Mouse (Mus musculus) T-helper 2 cell (primary cell): ENCODE data around the gene Fcna.

Source experiments
- in situ Hi-C: fragments of 300-600 bp; cut with MboI, MseI; formaldehyde crosslinking; loops from one replicate; pipeline ENCODE4 v1.15.1; 2025; ENCODE audit warnings: high pct_unique_total_duplicates

Fcna gene

GRCm38 (mm10) chr2:25627811-25628210, at the start of gene Fcna:
Gene Fcna (minus strand): TSS chr2:25628030.
- in situ Hi-C loops, result no loop called here

DNA sequence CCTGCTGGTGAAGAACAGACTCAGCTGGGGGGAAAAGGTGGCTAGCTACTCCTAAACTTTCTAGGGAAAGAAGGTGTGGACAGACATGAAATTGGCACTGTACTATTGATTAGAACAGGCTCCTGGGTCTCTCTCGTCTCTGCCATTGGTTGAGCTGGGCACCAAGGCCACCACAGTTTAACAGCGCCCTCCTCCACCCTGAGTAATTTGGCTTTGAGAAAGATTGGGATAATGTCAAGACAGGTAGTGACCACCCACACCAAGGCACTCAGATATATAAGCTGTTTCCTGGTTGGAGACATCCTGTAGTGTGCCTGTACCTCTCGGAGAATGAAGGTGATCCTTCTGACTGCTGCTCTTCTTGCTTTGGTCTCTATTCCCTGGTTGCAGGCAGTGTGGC, 48.7 kb upstream of the Fcna start, which contains the start of gene Lcn6:
TSS of gene Lcn6 (plus strand) at position 301 of the 400 bp plus-strand sequence.
- in situ Hi-C loops, result no loop called here

- in situ Hi-C loops, result no loop called here
Measured at GRCm38 (mm10) chr2:25666516-25666915, 38.7 kb upstream of the Fcna start.

- in situ Hi-C loops, result no loop called here
Measured at GRCm38 (mm10) chr2:25664125-25664524, 36.3 kb upstream of the Fcna start.

- in situ Hi-C loops, result no loop called here
Measured at GRCm38 (mm10) chr2:25663511-25663910, 35.7 kb upstream of the Fcna start.

- in situ Hi-C loops, result no loop called here
Measured at GRCm38 (mm10) chr2:25661245-25661970, 33.6 kb upstream of the Fcna start.

- in situ Hi-C loops, result no loop called here
Measured at GRCm38 (mm10) chr2:25660279-25660678, 32.4 kb upstream of the Fcna start.

GRCm38 (mm10) chr2:25657652-25658051, 29.8 kb upstream of the Fcna start, which contains the start of gene Lcn5:
Gene Lcn5 (plus strand): TSS chr2:25657952.
- in situ Hi-C loops, result no loop called here

DNA sequence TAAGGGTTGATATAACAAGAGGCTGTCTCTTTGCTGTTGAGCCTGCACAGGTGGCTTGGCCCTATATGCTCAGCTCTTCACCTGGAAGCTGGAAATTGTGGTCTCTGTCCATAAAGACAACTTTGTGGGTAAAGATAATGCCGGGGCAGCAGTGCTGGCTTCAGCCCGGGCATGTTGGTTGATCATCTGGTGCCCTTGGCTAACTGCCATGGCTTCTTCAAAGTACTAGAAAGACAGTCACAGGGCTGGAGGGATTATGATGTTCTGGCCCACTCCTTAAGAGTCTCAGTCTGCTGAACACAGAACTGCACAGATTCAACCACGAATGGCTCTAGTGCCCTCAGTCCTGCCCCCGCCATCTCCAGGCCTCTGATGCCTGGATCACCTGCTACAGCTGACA, 29.4 kb upstream of the Fcna start:
- in situ Hi-C loops, result no loop called here

DNA sequence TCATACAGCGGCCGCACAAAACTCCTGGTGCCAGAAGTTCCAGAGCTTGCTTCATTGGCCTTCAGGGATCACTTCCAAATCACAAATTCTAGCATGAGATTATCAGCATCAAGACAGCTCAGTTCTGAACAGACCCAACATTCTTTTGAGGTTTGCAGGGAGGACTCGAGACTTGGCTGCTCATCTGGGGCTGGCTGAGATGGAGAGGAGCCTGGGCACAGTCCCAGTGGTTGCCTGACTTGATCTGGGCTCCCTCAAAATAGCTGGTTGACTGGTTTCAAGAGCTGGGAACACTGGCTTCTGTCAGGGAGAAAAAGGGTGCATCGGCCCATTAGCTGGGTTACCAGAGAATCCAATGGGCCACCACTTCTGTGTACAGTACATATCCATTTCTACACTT, 28.9 kb upstream of the Fcna start:
- in situ Hi-C loops, result no loop called here

GRCm38 (mm10) chr2:25654502-25654901, 26.7 kb upstream of the Fcna start:
- in situ Hi-C loops, result no loop called here

DNA sequence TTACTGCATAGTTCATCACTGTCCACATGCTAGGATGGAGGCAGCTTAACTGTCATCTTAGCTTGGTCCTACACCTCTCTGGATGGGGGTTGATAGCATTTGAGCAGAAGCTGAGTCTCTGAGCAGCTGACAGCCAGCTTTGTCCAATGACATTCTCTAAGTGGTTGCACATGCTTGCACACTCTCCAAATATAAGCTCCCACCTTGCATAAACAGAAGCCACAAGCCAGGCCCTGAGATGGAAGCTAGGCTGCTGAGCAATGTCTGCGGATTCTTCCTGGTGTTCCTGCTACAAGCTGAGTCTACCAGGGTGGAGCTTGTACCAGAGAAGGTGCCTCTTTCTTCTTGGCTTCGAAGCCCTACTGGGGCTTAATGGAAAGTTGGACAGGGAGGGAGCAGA, 25.1 kb upstream of the Fcna start, which contains the start of gene Lcn8:
TSS of gene Lcn8 (plus strand) at position 219 of the 400 bp plus-strand sequence.
- in situ Hi-C loops, result no loop called here

GRCm38 (mm10) chr2:25639890-25640289, 12.1 kb upstream of the Fcna start:
- in situ Hi-C loops, result no loop called here

- in situ Hi-C loops, result no loop called here
Measured at GRCm38 (mm10) chr2:25634046-25634445, 6.2 kb upstream of the Fcna start.

- in situ Hi-C loops, result no loop called here
Measured at GRCm38 (mm10) chr2:25633616-25634015, 5.8 kb upstream of the Fcna start.

DNA sequence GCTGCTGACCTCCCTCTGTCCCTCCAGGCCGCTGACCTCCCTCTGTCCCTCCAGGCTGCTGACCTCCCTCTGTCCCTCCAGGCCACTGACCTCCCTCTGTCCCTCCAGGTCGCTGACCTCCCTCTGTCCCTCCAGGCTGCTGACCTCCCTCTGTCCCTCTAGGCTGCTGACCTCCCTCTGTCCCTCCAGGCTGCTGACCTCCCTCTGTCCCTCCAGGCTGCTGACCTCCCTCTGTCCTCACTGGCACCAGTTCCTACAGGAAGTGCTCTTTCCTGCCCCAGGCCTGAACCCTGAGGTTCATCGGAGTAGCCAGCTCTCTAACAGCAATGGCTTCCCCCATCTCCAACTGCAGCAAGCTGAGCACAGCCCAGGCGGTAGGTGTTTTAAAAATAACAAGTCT, 908 bp upstream of the Fcna start:
- in situ Hi-C loops, result no loop called here

DNA sequence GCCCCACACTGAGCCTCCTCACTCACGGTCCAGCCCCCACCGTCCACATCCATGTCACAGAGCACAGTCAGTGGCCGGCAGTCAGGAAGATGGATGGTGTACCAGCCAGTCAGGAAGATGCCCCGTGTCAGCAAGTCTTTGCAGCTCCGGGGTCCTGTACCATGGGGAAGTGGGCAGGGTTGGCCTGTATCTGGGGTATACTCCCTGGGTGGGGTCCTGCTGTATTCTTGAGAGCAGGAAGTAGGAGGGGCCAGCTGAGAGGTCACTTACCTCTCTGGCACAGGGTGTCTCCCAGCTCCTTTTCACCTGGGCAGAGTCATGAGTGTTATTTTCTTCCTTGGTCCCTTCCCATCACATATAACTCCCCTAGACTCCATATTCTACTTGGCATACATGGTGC, 1.8 kb downstream of the Fcna start:
- in situ Hi-C loops, result no loop called here

GRCm38 (mm10) chr2:25621229-25622200, 6.3 kb downstream of the Fcna start, which contains the start of gene Tmem141:
Gene Tmem141 (minus strand): TSS chr2:25622005.
- in situ Hi-C loops, result no loop called here

GRCm38 (mm10) chr2:25620852-25621228, 7.0 kb downstream of the Fcna start:
- in situ Hi-C loops, result no loop called here

- in situ Hi-C loops, result no loop called here
Measured at GRCm38 (mm10) chr2:25620386-25620785, 7.4 kb downstream of the Fcna start.

DNA sequence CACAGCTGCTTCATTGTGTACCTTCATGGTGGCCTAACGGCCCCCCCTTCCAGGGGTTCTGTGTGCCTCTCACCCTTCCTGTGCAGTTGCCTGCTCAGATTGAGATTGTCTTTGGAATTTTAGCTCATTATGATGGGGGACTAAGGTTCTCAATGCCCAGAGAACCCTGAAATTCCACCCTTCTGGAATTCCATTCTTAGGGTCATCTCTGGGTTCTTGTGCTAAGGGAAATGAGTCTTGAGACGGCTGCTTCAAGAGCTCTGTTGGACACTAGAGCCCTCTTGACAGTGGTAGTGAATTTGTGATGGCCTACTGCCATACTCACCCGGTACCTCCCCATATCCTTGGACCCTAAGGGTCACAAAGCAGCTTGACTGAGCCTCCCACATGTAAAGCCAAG, 10.3 kb downstream of the Fcna start, which contains the start of gene Ccdc183:
TSS of gene Ccdc183 (minus strand) at position 101 of the 400 bp plus-strand sequence.
- in situ Hi-C loops, result no loop called here

DNA sequence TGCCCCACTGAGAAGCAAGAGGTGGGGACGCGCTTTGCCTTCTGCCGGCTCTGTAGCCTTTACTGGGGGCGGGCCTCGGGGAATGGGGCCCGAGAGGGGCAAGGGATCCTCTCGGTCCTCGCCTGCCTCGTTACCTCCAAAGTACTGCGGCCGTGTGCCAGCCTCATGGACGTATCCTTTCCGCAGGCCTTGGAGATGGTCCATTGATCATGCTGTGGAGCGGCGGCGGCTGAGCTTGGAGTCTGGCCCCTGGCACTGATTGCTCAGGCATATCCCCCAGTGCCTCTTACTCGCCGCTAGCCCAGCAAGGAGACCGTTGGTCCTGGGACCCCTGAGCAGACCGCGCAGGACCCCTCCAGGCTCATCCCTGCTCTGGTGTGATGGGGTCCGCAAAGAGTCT, 11.4 kb downstream of the Fcna start:
- in situ Hi-C loops, result no loop called here
